Mouse (Mus musculus) spleen, embryonic (tissue): ENCODE measurements around the gene Rangrf.
"Not testable (repeated sequence)": the region's sequence is repeated elsewhere in the genome, so short reads cannot be mapped to it uniquely, and the experiment has no call there.

Source experiments
- CTCF ChIA-PET: fragments of 350-600 bp; sonication (Branson Sonifier 250); formaldehyde crosslinking; loops from one replicate; lab custom pipeline; 2022; lab: Charles Lee

Rangrf gene

DNA sequence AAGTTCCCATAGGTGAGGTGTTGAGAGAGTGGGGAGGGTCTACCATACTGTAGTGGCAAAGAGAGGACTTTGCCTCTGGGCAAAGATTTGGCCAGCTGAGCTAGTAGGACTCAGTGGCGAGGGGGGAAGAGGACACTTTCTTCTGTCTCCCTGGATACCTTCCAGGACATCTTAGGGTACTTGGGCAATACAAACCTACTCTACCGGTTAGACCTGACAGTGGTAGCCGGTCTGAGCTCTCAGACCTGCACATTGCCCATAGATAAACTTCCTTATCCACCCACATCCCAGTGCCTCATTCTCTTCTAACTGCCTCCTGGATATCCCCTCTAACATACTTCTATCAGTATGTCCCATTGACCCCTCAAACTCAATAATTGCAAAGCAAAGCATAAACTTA, 5.9 kb upstream of the Rangrf start:
- CTCF ChIA-PET, result interaction anchor here (0.7 to 3.4 kb wide), 2 partner anchors 13 to 258 kb away, joined by 9 to 22 read pairs; partner anchors contain the start of gene Slc25a35

DNA sequence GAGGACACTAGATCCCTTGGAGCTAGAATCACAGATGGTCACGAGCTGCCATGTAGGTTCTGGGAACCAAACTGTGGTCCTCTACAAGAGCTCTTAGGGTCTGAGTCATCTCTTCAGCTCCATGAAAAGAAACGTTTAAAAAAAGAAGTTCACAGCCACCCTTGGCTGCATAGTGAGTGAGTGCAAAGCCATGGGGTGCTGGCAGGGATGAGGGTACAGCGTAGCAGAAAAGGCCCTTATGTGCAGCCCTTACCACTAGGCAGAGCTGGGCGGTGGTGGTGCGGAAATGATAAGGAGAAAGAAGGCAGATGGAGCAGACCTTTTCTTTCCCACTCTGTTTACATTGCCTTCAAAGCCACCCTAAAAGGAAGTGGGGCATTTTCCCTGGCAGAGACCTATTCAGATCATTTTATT, 4.3 kb upstream of the Rangrf start:
- CTCF ChIA-PET, result interaction anchor here (0.6 to 3.4 kb wide), 2 partner anchors 11 to 36 kb away, joined by 5 to 22 read pairs; partner anchors contain the start of gene Slc25a35

DNA sequence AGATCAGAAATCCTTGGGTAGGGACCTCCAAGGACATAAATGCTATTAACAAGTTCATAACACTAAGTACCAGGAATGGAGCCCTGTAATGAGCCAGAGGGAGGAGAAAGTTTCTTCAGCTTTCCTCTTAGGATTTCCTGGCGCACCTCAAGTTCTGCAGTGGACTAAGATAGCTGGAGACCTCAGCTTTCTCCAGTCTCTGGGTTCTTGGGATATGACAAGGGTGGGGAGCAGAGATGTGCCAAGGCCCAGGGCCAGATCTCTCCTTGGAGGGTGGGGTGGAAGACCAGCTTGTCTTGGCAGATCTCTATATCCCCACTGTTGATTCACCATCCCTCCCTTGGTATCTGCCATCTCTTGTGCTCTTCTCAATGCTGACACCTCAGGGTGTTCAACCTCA, 616 bp upstream of the Rangrf start:
- CTCF ChIA-PET, result interaction anchor here (0.6 kb wide), 1 partner anchor 9 kb away, joined by 5 read pairs; no protein-coding TSS in a partner anchor

DNA sequence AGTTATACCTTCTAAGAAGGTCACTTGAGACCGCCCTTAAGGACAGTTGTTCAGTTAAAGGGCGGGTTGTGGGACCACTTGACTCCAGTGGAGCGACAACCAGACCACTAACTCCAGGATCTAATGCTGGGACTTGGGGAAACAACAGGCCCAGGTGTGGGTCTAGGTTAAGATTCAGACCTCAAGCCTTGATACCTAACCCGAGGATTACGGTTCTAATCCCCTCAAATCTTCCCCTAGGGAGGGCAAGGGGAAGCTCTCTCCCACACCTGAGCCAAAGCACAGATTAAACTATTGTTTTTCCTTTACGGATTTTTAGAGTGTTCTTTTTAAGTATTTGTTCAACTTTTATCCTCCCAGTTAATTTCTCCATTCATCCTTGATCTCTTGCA, 930 bp downstream of the Rangrf start:
- CTCF ChIA-PET, result no interaction called here

DNA sequence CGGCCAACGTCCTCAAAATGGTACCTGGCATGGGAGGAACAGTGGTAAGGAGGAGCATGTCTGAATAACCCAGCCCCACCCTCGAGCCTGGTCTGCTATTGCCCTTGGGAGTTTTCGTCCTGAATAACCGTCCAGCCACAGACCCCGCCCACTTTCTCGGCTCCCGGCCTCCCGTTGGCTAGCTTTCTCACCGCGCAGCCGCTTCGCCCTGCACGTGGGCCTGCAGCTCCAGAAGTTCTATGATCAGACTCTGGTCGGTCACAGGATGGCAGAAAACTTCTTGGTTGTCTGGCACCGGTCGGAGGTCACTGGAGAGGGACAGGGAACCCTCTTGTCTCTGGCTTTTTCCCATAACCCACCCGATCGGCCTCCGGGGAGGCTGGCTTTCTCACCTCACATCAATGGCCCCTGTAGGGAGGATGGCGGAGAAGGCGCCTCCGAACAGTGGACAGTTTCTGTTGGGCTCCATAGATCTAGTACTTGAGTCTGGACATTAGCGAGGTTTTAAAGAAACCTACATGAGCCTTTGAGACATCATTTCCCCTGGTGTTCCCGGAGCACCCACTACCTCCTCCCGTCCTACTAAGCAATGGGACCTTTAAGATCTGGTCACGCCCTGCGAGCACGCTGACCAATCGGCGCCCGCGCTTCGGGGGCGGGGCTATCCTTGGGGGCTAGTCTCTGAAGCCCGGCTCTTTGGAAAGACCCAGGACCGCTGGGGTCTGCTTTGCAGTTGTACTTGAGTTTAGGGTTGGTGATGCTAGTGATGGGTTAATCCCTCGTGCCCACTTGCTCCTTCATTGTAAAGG, 1.5 kb downstream of the Rangrf start:
- CTCF ChIA-PET, result not testable (repeated sequence)

DNA sequence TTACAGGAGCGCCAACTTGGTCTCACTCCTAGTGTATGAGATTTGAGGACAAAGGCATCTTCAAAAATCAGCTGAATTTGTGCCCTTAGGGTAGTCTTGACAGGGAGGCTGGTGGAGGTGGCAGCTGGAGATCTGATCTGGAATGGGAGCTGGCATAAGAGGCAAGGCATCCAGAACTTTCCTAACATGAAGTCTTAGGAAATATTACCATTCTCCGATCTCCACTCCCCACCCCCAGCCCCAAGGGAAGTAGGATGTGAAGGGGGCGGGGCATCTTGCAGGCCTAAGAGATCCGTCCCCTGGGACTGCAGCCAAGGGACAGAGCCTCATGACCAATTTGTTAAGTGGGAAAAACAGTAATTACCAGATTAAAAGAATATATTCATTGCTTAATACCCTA, 4.8 kb downstream of the Rangrf start:
- CTCF ChIA-PET, result no interaction called here

DNA sequence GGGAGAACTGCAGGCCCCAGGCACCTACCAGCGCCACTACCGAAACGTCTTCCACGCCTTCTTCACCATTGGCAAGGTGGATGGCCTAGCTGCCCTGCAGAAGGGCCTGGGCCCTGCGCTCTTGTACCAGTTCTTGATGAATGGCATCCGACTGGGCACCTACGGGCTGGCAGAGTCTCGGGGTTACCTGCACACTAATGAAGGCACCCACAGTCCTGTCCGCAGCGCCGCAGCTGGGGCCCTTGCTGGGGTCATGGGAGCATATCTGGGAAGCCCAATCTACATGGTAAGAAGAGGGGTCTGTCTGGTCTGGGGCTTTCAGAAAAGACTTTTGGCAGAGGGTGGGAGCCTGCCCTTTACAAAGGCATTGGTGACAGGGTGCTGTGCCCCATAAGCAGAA, 6.2 kb downstream of the Rangrf start:
- CTCF ChIA-PET, result interaction anchor here (0.7 to 1.7 kb wide), 3 partner anchors 12 to 1559 kb away, joined by 3 to 22 read pairs (median 4); no protein-coding TSS in a partner anchor

DNA sequence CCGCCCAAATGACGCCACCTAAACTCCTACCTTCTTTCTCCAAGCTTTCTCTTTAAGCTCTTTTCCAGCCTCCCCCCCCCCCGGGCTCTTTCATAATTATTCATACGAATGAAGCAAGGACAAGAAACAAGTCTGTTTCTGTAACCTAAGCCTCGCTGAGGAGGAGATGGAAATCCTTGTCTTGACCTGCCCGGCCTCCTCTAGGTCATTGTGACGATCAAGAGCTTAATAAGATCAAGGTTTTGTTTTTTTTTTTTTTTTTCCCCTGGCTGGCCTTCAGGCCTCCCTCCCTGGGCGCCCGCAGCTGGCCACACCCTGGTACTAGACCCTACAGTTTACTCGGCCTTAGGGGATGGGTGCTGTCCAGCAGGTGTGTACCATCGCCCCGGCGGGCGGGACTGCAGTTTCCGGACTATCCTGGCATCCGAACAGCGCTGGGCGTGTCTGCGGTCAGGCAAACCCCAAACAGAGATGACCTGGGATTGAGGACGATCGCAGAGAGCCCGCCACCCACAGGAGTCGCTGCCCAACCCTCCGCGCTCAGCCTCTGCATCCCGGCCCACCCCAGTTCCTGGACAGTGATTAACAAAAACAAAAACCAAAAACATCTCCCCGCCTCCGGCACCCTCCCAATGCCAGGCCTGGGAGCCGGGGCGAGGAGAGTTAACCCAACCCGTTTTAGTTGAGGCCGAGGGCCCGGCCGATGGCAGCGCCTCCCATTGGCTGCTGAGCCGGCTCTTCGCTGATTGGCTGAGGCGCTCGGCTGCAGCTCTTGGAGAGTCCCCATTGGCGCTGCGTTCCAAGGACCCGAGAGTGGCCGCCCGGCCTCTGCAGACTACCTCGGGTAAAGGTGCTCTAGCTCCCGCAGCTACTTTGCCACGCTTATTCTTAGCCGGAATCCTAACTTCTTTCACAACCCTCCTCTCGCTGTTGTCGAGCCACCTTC, 7.4 kb downstream of the Rangrf start, which contains the start of gene Slc25a35:
Gene Slc25a35, plus strand, starts transcription at position 795 of the 946 bp plus-strand sequence.
- CTCF ChIA-PET, result interaction anchor here (0.7 to 1.7 kb wide), 6 partner anchors 8 to 1560 kb away, joined by 3 to 22 read pairs (median 4); no protein-coding TSS in a partner anchor

DNA sequence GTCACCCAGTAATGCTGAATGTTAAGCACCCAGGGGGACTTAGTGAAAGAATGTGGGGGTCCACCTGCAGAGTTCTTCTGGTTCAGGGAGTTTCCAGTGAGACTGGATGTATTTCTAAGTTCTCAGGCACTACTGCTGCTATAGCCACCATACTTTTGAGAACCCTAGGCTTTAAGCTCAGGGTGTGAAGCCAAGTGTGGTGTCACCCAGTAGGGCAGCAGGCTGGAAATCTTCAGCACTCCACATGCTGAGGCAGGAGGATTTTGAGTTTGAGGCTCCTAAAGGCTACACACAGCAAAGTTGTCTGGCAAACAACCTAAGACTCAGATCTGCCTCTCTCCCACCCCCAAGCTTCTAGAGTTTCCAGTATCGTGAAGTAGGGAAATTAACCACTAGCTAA, 8.4 kb downstream of the Rangrf start:
- CTCF ChIA-PET, result interaction anchor here (0.9 to 1.2 kb wide), 2 partner anchors 9 to 553 kb away, joined by 3 to 5 read pairs; no protein-coding TSS in a partner anchor

DNA sequence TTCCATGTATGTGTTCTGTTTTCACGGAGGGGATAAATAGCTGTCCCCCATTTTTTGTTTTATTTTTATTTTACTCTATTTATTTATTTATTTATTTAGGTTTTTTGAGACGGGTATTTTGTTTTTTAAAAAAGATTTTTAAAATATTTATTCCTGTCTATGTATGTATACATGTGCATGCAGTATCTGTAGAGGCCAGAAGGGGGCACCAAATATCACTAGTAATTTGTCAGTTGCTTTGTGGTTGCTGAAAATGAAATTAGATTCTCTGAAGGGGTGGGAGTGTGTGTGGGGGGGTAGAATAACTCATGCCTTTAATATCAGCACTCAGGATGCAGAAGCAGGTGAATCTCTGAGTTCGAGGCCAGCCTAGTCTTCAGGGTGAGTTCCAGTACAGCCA, 9.1 kb downstream of the Rangrf start:
- CTCF ChIA-PET, result interaction anchor here (0.7 kb wide), 1 partner anchor 69 kb away, joined by 7 read pairs; no protein-coding TSS in a partner anchor

DNA sequence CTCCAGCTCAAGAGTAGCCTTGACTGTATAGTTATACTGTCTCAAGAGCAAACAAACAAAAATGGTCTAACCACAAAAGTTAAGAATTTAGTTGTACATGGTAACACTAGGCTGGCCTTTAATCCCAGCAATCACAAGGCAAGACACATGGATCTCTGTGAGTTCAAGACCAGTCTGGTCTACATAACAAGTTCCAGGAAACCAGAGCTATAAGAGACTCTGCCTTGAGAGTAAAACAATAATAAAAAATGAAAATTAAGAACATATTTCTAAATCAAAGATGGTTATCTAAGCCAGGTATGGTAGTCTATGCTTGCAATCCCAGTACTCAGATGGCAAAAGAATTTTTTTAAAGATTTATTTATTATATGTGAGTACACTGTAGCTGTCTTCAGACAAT, 9.9 kb downstream of the Rangrf start:
- CTCF ChIA-PET, result no interaction called here

DNA sequence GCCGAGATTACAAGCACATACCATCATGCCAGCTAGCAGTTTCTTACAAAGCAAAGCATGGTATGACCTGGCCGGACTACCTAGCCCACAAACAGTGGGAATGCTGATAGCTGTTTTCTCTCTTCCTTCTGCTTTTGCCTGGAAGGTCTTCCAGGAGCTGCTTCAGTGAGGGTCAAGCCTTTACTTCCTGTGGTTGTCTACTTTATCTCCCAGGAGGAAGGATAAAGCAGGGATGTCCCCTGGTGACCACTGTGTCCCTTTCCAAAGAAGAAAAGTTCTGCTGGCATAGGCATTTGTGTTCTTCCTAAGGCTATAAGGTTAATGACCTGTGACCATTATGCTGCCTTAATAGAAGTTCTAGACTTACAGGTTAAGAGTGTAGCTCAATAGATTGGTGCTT, 11.6 kb downstream of the Rangrf start:
- CTCF ChIA-PET, result no interaction called here

DNA sequence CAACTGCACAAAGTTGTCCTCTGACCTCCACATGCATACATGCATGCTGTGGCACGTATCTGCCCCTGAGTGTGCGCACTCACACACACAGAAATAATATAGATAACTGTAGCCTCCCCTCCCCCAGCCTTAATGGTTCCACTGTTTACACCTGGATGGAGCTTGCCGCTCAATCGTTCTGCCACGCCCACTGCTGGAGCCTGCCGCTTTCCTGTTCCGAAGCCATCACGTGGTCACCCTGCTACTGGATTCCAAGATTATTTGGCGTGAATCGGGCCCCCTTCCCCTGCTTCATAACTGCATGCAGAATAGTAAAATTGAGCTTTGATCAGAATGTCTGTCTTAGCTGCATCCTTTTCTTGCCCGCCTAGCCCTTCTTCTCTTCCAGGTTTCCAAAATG, 12.8 kb downstream of the Rangrf start:
- CTCF ChIA-PET, result not testable (repeated sequence)

DNA sequence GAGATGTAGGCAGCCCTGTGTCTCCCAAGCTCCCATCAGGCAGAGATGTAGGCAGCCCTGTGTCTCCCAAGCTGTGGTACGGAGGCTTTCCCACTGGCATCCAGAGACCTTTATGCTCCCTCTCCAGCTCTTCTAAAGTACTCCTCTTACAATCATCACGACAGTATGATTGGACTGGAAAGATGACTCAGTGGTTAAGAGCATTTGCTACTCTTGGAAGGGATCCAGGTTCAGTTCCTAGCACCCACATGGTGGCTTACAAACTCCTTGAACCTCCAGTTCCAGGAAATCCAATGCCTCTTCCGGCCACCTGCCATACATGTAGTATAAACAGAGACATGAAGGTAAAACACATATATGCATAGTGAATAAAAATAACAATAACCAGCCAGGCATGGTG, 13.4 kb downstream of the Rangrf start:
- CTCF ChIA-PET, result no interaction called here

DNA sequence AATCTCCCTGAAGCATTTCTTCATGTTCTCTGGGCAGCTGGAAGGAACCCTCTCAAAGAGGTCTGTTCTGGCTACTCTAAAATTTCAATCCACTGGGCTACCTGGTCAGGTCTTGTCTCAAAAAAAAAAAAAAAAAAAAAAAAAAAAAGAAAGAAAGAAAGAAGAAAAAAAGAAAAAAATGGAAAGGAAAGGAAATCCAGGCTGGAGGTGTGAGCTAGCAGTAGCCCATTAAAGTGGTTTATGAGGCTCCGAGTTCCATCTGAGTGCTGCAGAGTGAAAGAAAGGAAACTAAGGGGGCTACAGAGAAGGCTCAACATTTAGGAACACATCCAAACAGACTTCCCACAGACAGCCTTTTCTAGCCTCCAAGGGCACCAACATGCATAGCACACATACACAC, 17.0 kb downstream of the Rangrf start:
- CTCF ChIA-PET, result no interaction called here

DNA sequence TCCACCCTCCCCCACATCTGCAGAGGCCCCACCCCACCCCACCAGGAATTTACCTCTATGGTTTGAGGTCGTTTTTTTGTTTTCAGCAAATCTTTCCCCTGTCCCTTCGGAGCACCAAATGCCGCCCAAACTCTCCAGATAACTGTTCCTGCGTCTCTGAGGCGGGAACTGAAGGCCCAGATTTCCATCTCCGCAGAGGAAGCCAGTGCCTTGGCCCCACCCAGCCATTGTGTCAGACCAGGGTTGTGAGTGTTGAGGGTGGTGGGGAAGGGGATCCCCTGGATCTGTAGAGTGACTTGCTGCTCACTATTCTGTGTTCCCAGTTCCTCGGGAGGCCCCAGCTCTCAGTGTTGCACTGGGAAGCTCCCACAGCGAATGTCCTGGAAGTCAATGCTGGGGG, 17.7 kb downstream of the Rangrf start, which contains the start of gene Arhgef15:
Gene Arhgef15, minus strand, starts transcription at position 173 of the 400 bp plus-strand sequence.
- CTCF ChIA-PET, result no interaction called here

DNA sequence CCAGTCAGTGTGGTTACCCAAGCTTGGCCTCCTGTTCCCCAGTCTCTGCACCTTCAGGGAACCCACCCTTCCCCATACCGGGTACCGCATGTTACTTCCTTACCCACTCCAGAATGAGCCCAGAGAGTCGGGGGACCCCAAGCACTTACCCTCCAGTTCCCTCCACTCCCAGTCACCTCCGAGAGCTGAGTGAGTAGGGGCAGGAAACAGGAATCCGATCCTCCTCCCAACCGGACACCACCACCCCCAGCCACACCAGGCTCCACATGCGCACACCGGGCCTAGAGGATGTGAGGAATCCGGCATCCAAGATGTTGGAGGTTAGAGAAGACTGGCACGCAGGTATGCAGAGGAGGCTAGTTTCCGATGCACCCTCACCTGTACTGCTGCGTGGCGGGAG, 18.3 kb downstream of the Rangrf start:
- CTCF ChIA-PET, result no interaction called here

DNA sequence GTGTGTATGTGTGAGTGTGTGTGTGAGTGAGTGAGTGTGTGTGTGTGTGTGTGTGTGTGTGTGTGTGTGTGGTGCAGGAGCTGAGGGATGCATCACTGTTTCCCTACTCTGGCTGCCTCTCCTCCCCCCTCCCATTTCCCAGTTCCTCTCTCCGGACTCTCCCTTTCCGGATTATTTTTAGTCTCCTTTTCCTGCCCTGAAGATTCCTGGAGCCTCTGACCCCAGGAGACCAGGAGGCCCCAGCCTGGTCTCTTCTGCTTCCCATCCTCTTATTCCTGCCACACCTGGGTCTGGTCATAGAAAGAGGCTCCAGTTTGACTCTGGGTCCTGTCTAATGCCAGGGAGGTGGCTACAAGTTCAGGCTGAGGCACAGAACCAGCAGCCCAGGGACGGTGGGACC, 18.9 kb downstream of the Rangrf start:
- CTCF ChIA-PET, result no interaction called here

DNA sequence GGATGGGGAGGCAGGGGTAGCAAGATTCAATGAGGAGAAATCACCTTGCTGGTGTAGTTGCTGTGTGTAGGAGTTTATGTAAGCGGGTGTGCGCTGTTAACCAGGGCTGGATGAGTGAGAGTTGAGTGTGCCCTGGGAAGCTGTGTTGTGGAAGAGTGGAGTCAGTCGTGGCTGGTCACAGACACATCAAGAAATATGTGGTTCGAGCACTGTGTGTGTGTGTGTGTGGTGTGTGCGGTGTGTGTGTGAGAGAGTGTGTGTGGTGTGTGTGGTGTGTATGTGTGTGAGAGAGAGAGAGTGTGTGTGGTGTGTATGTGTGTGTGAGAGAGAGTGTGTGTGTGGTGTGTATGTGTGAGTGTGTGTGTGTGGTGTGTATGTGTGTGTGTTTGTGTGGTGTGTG, 19.5 kb downstream of the Rangrf start:
- CTCF ChIA-PET, result interaction anchor here (0.6 kb wide), 1 partner anchor 13 kb away, joined by 5 read pairs; no protein-coding TSS in a partner anchor

DNA sequence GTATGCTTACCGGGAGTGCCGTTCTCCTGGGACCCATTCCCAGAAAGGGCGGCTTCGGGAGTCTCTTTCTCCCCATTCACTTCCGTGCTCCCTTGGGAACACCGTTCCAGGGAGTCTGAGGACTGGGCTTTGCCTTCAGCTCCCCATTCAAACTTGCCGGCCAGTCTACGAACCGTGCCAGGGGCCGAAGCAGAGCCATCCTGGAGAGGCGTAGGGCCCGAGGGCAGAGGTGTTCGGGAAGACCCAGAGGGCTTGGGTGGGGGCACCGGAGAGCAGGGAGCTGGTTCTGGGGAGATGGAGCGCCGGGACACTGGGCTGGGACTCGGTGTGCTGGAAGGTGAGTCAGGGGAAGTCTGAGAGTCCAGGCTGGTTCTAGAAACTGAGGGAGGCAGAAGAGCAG, 20.6 kb downstream of the Rangrf start:
- CTCF ChIA-PET, result no interaction called here

DNA sequence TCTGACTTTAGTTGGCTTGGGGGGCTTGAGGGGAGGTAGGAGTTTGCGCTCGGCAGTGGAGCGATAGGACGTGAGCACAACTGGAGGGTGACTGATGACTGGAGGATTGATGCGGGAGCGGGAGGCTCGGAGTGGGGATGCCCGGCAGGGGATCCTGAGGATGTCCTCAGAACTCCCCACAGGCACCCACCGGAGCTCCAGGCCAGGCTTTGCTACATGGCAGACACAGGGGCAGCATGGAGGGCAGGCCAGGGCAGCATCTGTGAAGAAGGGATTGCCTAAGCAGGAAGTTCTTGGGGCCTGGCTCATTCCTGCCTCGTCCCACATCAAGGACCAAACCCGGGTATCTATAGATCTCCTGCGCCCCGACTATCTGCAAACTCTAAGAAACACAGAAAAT, 21.1 kb downstream of the Rangrf start:
- CTCF ChIA-PET, result interaction anchor here (0.5 kb wide), 1 partner anchor 209 kb away, joined by 5 read pairs; no protein-coding TSS in a partner anchor
